Mouse (Mus musculus) small intestine, adult 2 months (tissue): ENCODE measurements at regions not wholly inside any gene's neighbourhood (a gene's known extent, or its start where the extent isn't known, plus 50 kb on each side); places are given as distances from the start of the nearest gene placed in this dataset.

Experiments
- CTCF ChIP-seq: fragments of 200-500 bp; IDR thresholded peaks from 2 replicates; pipeline ENCODE4 v1.5.1; 2012; ENCODE audit warnings: low read depth, mild to moderate bottlenecking, control low read depth, inconsistent platforms, low read length, moderate library complexity, mixed read lengths; ENCODE audit not compliant: insufficient replicate concordance, insufficient read length; ENCODE audit errors: extremely low read depth
- POLR2A ChIP-seq: fragments of 200-500 bp; IDR thresholded peaks from 2 replicates; pipeline ENCODE4 v1.6.1; 2012; ENCODE audit warnings: low read depth, mild to moderate bottlenecking, control low read depth, inconsistent platforms, low read length, moderate library complexity

GRCm38 (mm10) chr10:16633236-16633635, 1089.8 kb upstream of the Cited2 start:
- TF ChIP-seq POLR2A = no peak
- no peak for TF ChIP-seq CTCF
